Mouse (Mus musculus): ENCODE data around the gene Gm7697. TPM values are rescaled to one million over a fixed set of nuclear protein-coding genes. Genes with fewer than 3 reads are reported as not detected.

Gene Gm7697
- polyA plus RNA-seq, 1 experiment from 2014 or later, result not detected

Other genes starting within 250 kb of the Gm7697 start
- not detected in 2 replicates for gene Gm9495, start 69.4 kb downstream of the Gm7697 start, polyA plus RNA-seq (2016; fragmentation: Nextera tagmentation; extraction: Ambion mirVana)
- gene Zfp868, start 102.6 kb upstream of the Gm7697 start, polyA plus RNA-seq (2016; fragmentation: Nextera tagmentation; extraction: Ambion mirVana), result 38.1 and 41.5 TPM in 2 replicates
- 2.5 and 3.2 TPM in 2 replicates for gene Zfp964, start 131.5 kb upstream of the Gm7697 start, polyA plus RNA-seq (2016; fragmentation: Nextera tagmentation; extraction: Ambion mirVana)
- gene Zfp869, start 187.7 kb upstream of the Gm7697 start, polyA plus RNA-seq (2016; fragmentation: Nextera tagmentation; extraction: Ambion mirVana), result 27.2 and 27.7 TPM in 2 replicates
- gene Zfp963, start 227.0 kb upstream of the Gm7697 start, polyA plus RNA-seq (2016; fragmentation: Nextera tagmentation; extraction: Ambion mirVana), result 6.7 and 7.5 TPM in 2 replicates